In the genomic region with DNA sequence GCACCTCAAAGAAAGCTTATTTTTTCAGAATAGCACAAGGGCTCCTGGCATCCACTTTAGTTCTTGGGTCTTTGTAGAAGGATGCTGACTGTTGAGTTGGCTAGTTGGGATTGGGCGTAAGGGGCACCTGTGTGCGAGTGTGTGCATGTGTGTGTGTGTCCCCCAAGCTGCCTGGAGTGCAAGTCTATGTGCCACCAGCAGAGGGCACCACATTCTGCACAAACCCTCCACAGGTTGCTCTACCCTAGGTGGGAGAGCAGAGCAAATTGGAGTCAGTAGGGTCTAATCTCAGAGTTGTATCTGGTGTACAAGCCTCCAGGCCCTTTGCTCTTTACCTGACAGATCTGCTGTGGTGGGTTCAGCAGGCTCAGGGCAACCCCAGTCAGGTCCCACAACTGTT, we compare ENCODE assay signal across 9 mouse cellular contexts. TPM values are rescaled to one million over a fixed set of nuclear protein-coding genes. Genes with fewer than 3 reads are reported as not detected.
DNase-seq lines count a peak whose midpoint lies in the region; ATAC-seq and TF ChIP-seq lines count a peak whose summit lies in the region.
"Had no signal": no experiment of that assay in that cellular context is flagged by ENCODE, and none has a peak within 500 bp of the region (broad histone marks: within the 10 kb centered on the region; RNA-seq: fewer than 3 reads in every experiment).

No protein-coding gene starts in this region.

- H3K9me3 ChIP-seq in hindbrain, postnatal 0 days (ENCODE audit: low read length), result 0 out of 2 replicates have a peak, but pooled peaks cover 4% of the 10 kb centered on the region
- H3K9me3 ChIP-seq in hindbrain, embryonic 13.5 days, result peaks cover 10% of the 10 kb centered on the region; the same call in 1 of the 2 replicates
- H3K9me3 ChIP-seq in limb, embryonic 10.5 days (replicated peaks), result no peaks in the 10 kb centered on the region
- H3K9me3 ChIP-seq: heart, embryonic 15.5 days had no signal

- 97% methylated on average over 2 of the region's 2 CpGs for WGBS in hindbrain, postnatal 0 days
- 86% methylated on average over 2 of the region's 2 CpGs for WGBS in hindbrain, embryonic 13.5 days
- WGBS in limb, embryonic 10.5 days, result 94% methylated on average over 2 of the region's 2 CpGs

- H3K36me3 ChIP-seq in hindbrain, postnatal 0 days (ENCODE audit: insufficient read depth, low read length), result no peaks in the 10 kb centered on the region
- no peaks in the 10 kb centered on the region for H3K36me3 ChIP-seq in hindbrain, embryonic 13.5 days
- no peaks in the 10 kb centered on the region for H3K36me3 ChIP-seq in limb, embryonic 10.5 days
- H3K36me3 ChIP-seq: heart, embryonic 15.5 days had no signal

- no peaks in the 10 kb centered on the region for H3K27me3 ChIP-seq in hindbrain, postnatal 0 days (ENCODE audit: insufficient read depth, low read length)
- H3K27me3 ChIP-seq in hindbrain, embryonic 13.5 days, result peaks cover 20% of the 10 kb centered on the region; the same call in 1 of the 2 replicates
- peaks cover 20% of the 10 kb centered on the region for H3K27me3 ChIP-seq in limb, embryonic 10.5 days (ENCODE audit: low read depth, poor library complexity, severe bottlenecking)

- DNase-seq in hindbrain, postnatal 0 days (ENCODE audit: low spot score), result peak; percentile 58
- DNase-seq in 416B (ENCODE audit: low read depth), result peak; percentile 46
- peak; percentile 27 for DNase-seq in CD4-positive helper T cell, adult 2 months (ENCODE audit: low read depth, low spot score)
- DNase-seq in limb, embryonic 10.5 days (ENCODE audit: low spot score), result peak; percentile 60
- no peak for DNase-seq in urinary bladder, postnatal 10 days (ENCODE audit: low spot score)
- DNase-seq in layer of hippocampus, adult 9-10 months (ENCODE audit: low spot score), result no peak
- DNase-seq: cerebellum, adult 11 months had no signal

- no peak overlapping the region for H3K9ac ChIP-seq in hindbrain, postnatal 0 days (replicated peaks; ENCODE audit: low read length)
- no peak overlapping the region for H3K9ac ChIP-seq in hindbrain, embryonic 13.5 days
- H3K9ac ChIP-seq: heart, embryonic 15.5 days had no signal

- peaks cover 6% of the 10 kb centered on the region for H3K4me1 ChIP-seq in hindbrain, postnatal 0 days (ENCODE audit: insufficient read depth, low read length)
- H3K4me1 ChIP-seq in hindbrain, embryonic 13.5 days (replicated peaks), result peaks cover 10% of the 10 kb centered on the region
- H3K4me1 ChIP-seq in limb, embryonic 10.5 days, result peaks cover 30% of the 10 kb centered on the region

- H3K4me3 ChIP-seq in hindbrain, postnatal 0 days (ENCODE audit: low read length), result no peak overlapping the region
- no peak overlapping the region for H3K4me3 ChIP-seq in hindbrain, embryonic 13.5 days
- no peak overlapping the region for H3K4me3 ChIP-seq in limb, embryonic 10.5 days
- H3K4me3 ChIP-seq: heart, embryonic 15.5 days had no signal

- no peak overlapping the region for H3K4me2 ChIP-seq in hindbrain, postnatal 0 days (ENCODE audit: low read depth, low read length)
- no peak overlapping the region for H3K4me2 ChIP-seq in hindbrain, embryonic 13.5 days

- TF ChIP-seq CTCF in hindbrain, postnatal 0 days (IDR thresholded peaks at IDR 0.05; ENCODE audit: low read depth), result peak; percentile 75

- H3K27ac ChIP-seq in hindbrain, postnatal 0 days, result no peak overlapping the region
- H3K27ac ChIP-seq in hindbrain, embryonic 13.5 days, result no peak overlapping the region
- no peak overlapping the region for H3K27ac ChIP-seq in limb, embryonic 10.5 days
- H3K27ac ChIP-seq: heart, embryonic 15.5 days had no signal

- ATAC-seq in hindbrain, postnatal 0 days, result no peak
- ATAC-seq in hindbrain, embryonic 13.5 days (ENCODE audit: low FRiP score), result no peak

RNA-seq across cellular contexts. Expression of a gene that starts 7.7 kb away (rescaled TPM):
- total RNA-seq in hindbrain, postnatal 0 days (2014; rRNA removed), result 20.8 and 27.3 TPM in 2 replicates
- polyA plus RNA-seq in hindbrain, postnatal 0 days (2015; fragmentation: Nextera tagmentation; extraction: Ambion mirVana), result 7.2 and 7.4 TPM in 2 replicates
- polyA plus RNA-seq in hindbrain, embryonic 13.5 days (2015; fragmentation: Nextera tagmentation; extraction: Ambion mirVana), result 5.1 and 6.6 TPM in 2 replicates
- polyA plus RNA-seq in limb, embryonic 10.5 days (2016; fragmentation: Nextera tagmentation; extraction: Ambion mirVana), result 0.43 and 0.74 TPM in 2 replicates

RNA-seq across cellular contexts. Expression of a gene that starts 57.9 kb away (rescaled TPM):
- 65.4 and 74.2 TPM in 2 replicates for total RNA-seq in hindbrain, postnatal 0 days (2014; rRNA removed)
- 117 and 120 TPM in 2 replicates for polyA plus RNA-seq in hindbrain, postnatal 0 days (2015; fragmentation: Nextera tagmentation; extraction: Ambion mirVana)
- polyA plus RNA-seq in hindbrain, embryonic 13.5 days (2015; fragmentation: Nextera tagmentation; extraction: Ambion mirVana), result 101 and 105 TPM in 2 replicates
- polyA plus RNA-seq in limb, embryonic 10.5 days (2016; fragmentation: Nextera tagmentation; extraction: Ambion mirVana), result 63.6 and 65.9 TPM in 2 replicates

Comparison
In these comparisons a context has a peak if more than half of its experiments do, and no peak if none do; other contexts are left out.
1. DNase-seq: peak in hindbrain, postnatal 0 days (single experiment), 416B (single experiment), CD4-positive helper T cell, adult 2 months (single experiment) and limb, embryonic 10.5 days (single experiment); none in urinary bladder, postnatal 10 days (single experiment) and layer of hippocampus, adult 9-10 months (single experiment).